Mouse (Mus musculus) limb, embryonic 11.5 days (tissue): ENCODE data around the gene Ggt6. TPM values are rescaled to one million over a fixed set of nuclear protein-coding genes. Genes with fewer than 3 reads are reported as not detected.

Experiments used
- ATAC-seq: fragments of 200-750 bp; cut with Nextera tagmentation; 2 replicates; pipeline ENCODE4 v1.8.0; 2017; ENCODE audit warnings: low read depth; ENCODE audit not compliant: insufficient number of reproducible peaks, low FRiP score, low TSS enrichment
- DNase-seq: peaks from one replicate; pipeline ENCODE4 v3.0.0-alpha.2; 2015; ENCODE audit warnings: low spot score
- H3K27ac ChIP-seq: fragments of 300-500 bp; sonication (generic); replicated peaks from 2 replicates; pipeline ENCODE4 v1.5.1; 2014; ENCODE audit warnings: low read depth, mild to moderate bottlenecking, low read length
- H3K27me3 ChIP-seq: fragments of 300-500 bp; sonication (generic); 2 replicates; pipeline ENCODE4 v1.6.1; 2014; ENCODE audit warnings: mild to moderate bottlenecking, low read length, mixed read lengths; ENCODE audit not compliant: control insufficient read depth, insufficient read depth
- H3K36me3 ChIP-seq: fragments of 300-500 bp; sonication (generic); 2 replicates; pipeline ENCODE4 v1.6.1; 2014; ENCODE audit warnings: mild to moderate bottlenecking, low read length, moderate library complexity, mixed read lengths; ENCODE audit not compliant: control insufficient read depth, insufficient read depth
- H3K4me1 ChIP-seq: fragments of 300-500 bp; sonication (generic); 2 replicates; pipeline ENCODE4 v1.6.1; 2014; ENCODE audit warnings: low read length, mixed read lengths; ENCODE audit not compliant: control insufficient read depth, insufficient read depth
- H3K4me2 ChIP-seq: fragments of 300-500 bp; sonication (generic); 2 replicates; pipeline ENCODE4 v1.6.1; 2014; ENCODE audit warnings: low read depth, mild to moderate bottlenecking, moderate library complexity; ENCODE audit not compliant: severe bottlenecking
- H3K4me3 ChIP-seq: fragments of 300-500 bp; sonication (generic); 2 replicates; pipeline ENCODE4 v1.5.1; 2014; ENCODE audit warnings: low read depth, low read length
- H3K9ac ChIP-seq: fragments of 300-500 bp; sonication (generic); 2 replicates; pipeline ENCODE4 v1.6.1; 2014; ENCODE audit warnings: mild to moderate bottlenecking, low read length
- H3K9me3 ChIP-seq: fragments of 300-500 bp; sonication (generic); 2 replicates; pipeline ENCODE4 v1.6.1; 2016; ENCODE audit warnings: low read length; ENCODE audit not compliant: control insufficient read depth
- WGBS: fragments of 180-500 bp; shearing (Covaris S2); extraction: QIAGEN DNeasy Blood & Tissue Kit; methylation state at CpG from one replicate; pipeline ENCODE4 v1.1.7; 2014; 5-methylcytosine and 5-hydroxymethylcytosine counted together
- polyA plus RNA-seq: library from polyadenylated mRNA; unstranded; fragments of >200 nt; fragmentation: Nextera tagmentation; extraction: Ambion mirVana; gene quantifications from 2 replicates; pipeline ENCODE4 v1.2.1, GENCODE M21; 2014

Ggt6 gene
- polyA plus RNA-seq, 1 experiment from 2014 or later: not detected

DNA sequence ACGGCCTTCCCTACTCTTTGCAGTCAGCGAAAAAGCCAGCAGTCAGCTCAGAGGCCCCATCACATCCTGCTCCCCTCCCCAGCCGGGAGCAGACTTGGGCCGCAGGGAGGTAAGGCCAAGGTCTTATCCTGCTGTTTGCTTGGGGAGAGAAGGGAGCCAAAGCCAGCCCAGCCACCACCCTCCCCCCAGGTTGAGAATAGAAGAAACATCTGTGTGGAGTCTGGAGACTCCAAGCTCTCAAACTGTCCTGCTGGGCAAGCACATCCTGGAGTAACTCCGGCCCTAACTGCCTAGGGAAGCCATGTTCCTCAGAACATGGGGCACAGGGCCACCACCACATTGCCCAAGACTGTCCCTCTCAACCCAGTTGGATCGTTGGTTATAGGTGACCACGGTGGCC, 38.7 kb upstream of the Ggt6 start:
- H3K4me2 ChIP-seq: no peak overlapping the region
- no peaks in the 10 kb centered on the region for H3K36me3 ChIP-seq
- no peaks in the 10 kb centered on the region for H3K9me3 ChIP-seq
- 83% methylated on average over 7 of the region's 7 CpGs for WGBS
- H3K4me3 ChIP-seq: no peak overlapping the region
- peaks cover 5% of the 10 kb centered on the region; the same call in 1 of the 2 replicates for H3K4me1 ChIP-seq
- H3K27me3 ChIP-seq: no peaks in the 10 kb centered on the region
- no peak overlapping the region for H3K9ac ChIP-seq
- DNase-seq (no peak), ATAC-seq (no peak)
- H3K27ac ChIP-seq: no peak overlapping the region

DNA sequence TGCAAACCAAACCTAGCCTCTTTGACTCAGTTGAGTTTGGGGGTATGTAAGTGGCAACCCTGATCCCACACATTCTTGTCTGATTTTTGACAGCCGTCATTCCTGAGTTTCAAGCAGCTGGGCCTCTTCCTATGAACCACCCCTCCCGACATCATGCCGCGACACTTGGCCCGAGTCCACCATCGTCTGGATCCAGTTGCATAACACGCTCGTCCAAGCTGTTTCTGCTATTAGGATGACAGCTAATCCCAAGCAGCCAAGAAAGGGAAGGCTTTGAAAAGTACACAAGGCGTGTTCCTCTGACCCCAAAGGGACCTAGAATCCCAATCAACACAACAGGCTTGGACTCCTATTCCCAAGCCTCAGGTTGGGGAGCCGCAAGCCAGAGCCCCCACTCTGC, 38.3 kb upstream of the Ggt6 start:
- no peak overlapping the region for H3K9ac ChIP-seq
- no peaks in the 10 kb centered on the region for H3K9me3 ChIP-seq
- 86% methylated on average over 10 of the region's 10 CpGs for WGBS
- H3K4me3 ChIP-seq: no peak overlapping the region
- DNase-seq (no peak), ATAC-seq (no peak)
- no peaks in the 10 kb centered on the region for H3K36me3 ChIP-seq
- H3K27ac ChIP-seq: no peak overlapping the region
- H3K27me3 ChIP-seq: no peaks in the 10 kb centered on the region
- no peak overlapping the region for H3K4me2 ChIP-seq
- peaks cover 5% of the 10 kb centered on the region; the same call in 1 of the 2 replicates for H3K4me1 ChIP-seq

- H3K27ac ChIP-seq: no peak overlapping the region
These were observed 37.4 kb upstream of the Ggt6 start for GRCm38 (mm10) chr11:72397811-72398525.

DNA sequence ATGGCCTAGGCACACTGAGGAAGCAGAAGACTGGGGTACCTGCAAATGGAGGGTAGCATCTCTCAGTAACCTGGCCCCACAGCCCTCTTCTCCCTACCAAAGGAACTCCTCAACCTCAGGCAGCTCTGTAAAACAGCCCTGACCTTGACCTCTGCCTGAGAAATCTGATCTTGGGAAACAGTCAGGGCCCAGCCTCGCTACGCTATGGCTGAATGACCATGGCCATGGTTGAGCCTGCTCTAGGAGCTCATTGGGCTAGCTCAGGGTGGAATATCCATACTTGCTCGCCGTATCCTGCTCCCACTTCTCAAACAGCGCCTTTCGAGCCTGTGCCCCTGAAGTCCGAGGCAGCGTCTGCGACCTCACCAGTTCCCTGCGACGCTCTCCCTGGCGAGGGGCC, 34.3 kb upstream of the Ggt6 start:
- no peak overlapping the region for H3K4me2 ChIP-seq
- WGBS: 83% methylated on average over 12 of the region's 12 CpGs
- no peaks in the 10 kb centered on the region for H3K36me3 ChIP-seq
- no peak overlapping the region for H3K27ac ChIP-seq
- H3K4me1 ChIP-seq: 0 out of 2 replicates have a peak, but pooled peaks cover 4% of the 10 kb centered on the region
- no peak overlapping the region for H3K9ac ChIP-seq
- ATAC-seq (no peak), DNase-seq (no peak)
- H3K27me3 ChIP-seq: no peaks in the 10 kb centered on the region
- H3K9me3 ChIP-seq: no peaks in the 10 kb centered on the region
- no peak overlapping the region for H3K4me3 ChIP-seq

More at GRCm38 (mm10) chr11:72397811-72398525, 37.4 kb upstream of the Ggt6 start:
- Histone ChIP-seq H3K27me3 (no peaks in the 10 kb centered on the region), H3K9me3 (no peaks in the 10 kb centered on the region), H3K9ac (no peak overlapping the region), H3K4me1 (peaks cover 5% of the 10 kb centered on the region; the same call in 1 of the 2 replicates), H3K4me3 (no peak overlapping the region), H3K4me2 (no peak overlapping the region), H3K36me3 (no peaks in the 10 kb centered on the region)
- 77% methylated on average over 8 of the region's 8 CpGs for WGBS
- DNase-seq: no peak
- no peak for ATAC-seq

- DNase-seq: no peak
- no peak overlapping the region for H3K9ac ChIP-seq
- H3K9me3 ChIP-seq: no peaks in the 10 kb centered on the region
- H3K4me3 ChIP-seq: no peak overlapping the region
- H3K27ac ChIP-seq: no peak overlapping the region
- H3K4me2 ChIP-seq: no peak overlapping the region
- H3K4me1 ChIP-seq: 0 out of 2 replicates have a peak, but pooled peaks cover 4% of the 10 kb centered on the region
- H3K36me3 ChIP-seq: no peaks in the 10 kb centered on the region
- 81% methylated on average over 5 of the region's 5 CpGs for WGBS
- ATAC-seq: no peak
- H3K27me3 ChIP-seq: no peaks in the 10 kb centered on the region
These were observed 33.3 kb upstream of the Ggt6 start for GRCm38 (mm10) chr11:72402017-72402416.

DNA sequence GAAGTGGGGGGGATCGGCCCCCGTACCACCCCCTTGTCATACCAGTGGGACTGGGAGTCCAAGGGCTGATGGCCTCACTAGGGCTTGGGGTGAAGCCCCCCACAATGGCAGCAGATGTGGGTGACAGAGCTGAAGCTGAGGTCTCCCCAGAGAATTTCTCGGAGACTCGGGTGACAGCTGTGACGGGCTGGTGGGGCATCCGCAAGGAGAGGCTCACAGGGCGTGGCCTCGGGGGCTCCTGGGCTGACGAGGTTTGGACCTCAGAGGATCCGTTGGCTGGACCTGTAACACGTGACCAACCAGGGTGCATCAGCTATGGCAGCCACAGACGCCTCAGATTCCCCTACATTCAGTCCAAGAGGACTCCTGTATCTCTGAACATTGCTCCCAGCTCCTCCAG, 32.4 kb upstream of the Ggt6 start:
- Histone ChIP-seq H3K4me2 (no peak overlapping the region), H3K9me3 (no peaks in the 10 kb centered on the region), H3K27ac (no peak overlapping the region), H3K27me3 (no peaks in the 10 kb centered on the region), H3K4me1 (0 out of 2 replicates have a peak, but pooled peaks cover 4% of the 10 kb centered on the region), H3K4me3 (no peak overlapping the region), H3K36me3 (no peaks in the 10 kb centered on the region), H3K9ac (no peak overlapping the region)
- ATAC-seq: no peak
- 92% methylated on average over 12 of the region's 12 CpGs for WGBS
- no peak for DNase-seq

GRCm38 (mm10) chr11:72405532-72405931, 29.8 kb upstream of the Ggt6 start:
- H3K4me2 ChIP-seq: no peak overlapping the region
- H3K4me1 ChIP-seq: peaks cover 8% of the 10 kb centered on the region; the same call in 1 of the 2 replicates
- no peak overlapping the region for H3K4me3 ChIP-seq
- WGBS: 57% methylated on average over 4 of the region's 4 CpGs
- no peak overlapping the region for H3K27ac ChIP-seq
- ATAC-seq (no peak), DNase-seq (no peak)
- no peaks in the 10 kb centered on the region for H3K36me3 ChIP-seq
- H3K9me3 ChIP-seq: no peaks in the 10 kb centered on the region
- H3K27me3 ChIP-seq: peaks cover 4% of the 10 kb centered on the region; the same call in 1 of the 2 replicates
- no peak overlapping the region for H3K9ac ChIP-seq

GRCm38 (mm10) chr11:72406079-72406675, 29.1 kb upstream of the Ggt6 start:
- Histone ChIP-seq H3K36me3 (no peaks in the 10 kb centered on the region), H3K4me2 (no peak overlapping the region), H3K9ac (no peak overlapping the region), H3K9me3 (no peaks in the 10 kb centered on the region), H3K4me1 (peaks cover 6% of the 10 kb centered on the region; the same call in 1 of the 2 replicates), H3K27me3 (peaks cover 4% of the 10 kb centered on the region; the same call in 1 of the 2 replicates), H3K27ac (no peak overlapping the region), H3K4me3 (no peak overlapping the region)
- ATAC-seq (no peak), DNase-seq (no peak)
- 44% methylated on average over 8 of the region's 8 CpGs for WGBS
